Mouse (Mus musculus): ENCODE data around the gene Palm3. TPM values are rescaled to one million over a fixed set of nuclear protein-coding genes. Genes with fewer than 3 reads are reported as not detected.
"Not testable (repeated sequence)": the region's sequence is repeated elsewhere in the genome, so short reads cannot be mapped to it uniquely, and the experiment has no call there.

Gene Palm3
- total RNA-seq, 2 experiments from 2014 or later, result 0.19 to 0.20 TPM

GRCm38 (mm10) chr8:83996567-83997505, 24.4 kb upstream of the Palm3 start:
- intact Hi-C loops (cut with DNase I), result loop anchor here (2.0 to 5.0 kb wide), 2 partner anchors 24 to 40 kb away; partner anchors contain the start of genes Asf1b, Gm10644 and Prkaca
- peak; percentile 89 to 93 for DNase-seq

GRCm38 (mm10) chr8:83997511-83998141, 23.6 kb upstream of the Palm3 start, which contains the start of gene Samd1:
TSS of gene Samd1 (plus strand) at chr8:83997672.
- intact Hi-C loops (cut with DNase I), result loop anchor here (2.0 to 5.0 kb wide), 2 partner anchors 25 to 40 kb away; partner anchors contain the start of genes Asf1b, Gm10644 and Prkaca
- peak; percentile 56 to 66 for DNase-seq

- DNase-seq, result peak; percentile 57 to 68
- intact Hi-C loops (cut with DNase I), result loop anchor here (5.0 kb wide), 1 partner anchor 41 kb away; the partner anchor contains the start of genes Asf1b and Gm10644
Measured at GRCm38 (mm10) chr8:83998231-83999056, 22.8 kb upstream of the Palm3 start.

- intact Hi-C loops (cut with DNase I), result loop anchor here (5.0 kb wide), 1 partner anchor 42 kb away; the partner anchor contains the start of genes Asf1b and Gm10644
- no peak for DNase-seq
Measured at GRCm38 (mm10) chr8:83999057-83999705, 22.1 kb upstream of the Palm3 start.

- intact Hi-C loops (cut with DNase I), result loop anchor here (5.0 kb wide), 1 partner anchor 43 kb away; the partner anchor contains the start of genes Asf1b and Gm10644
Measured at GRCm38 (mm10) chr8:83999825-84000224, 21.4 kb upstream of the Palm3 start.

GRCm38 (mm10) chr8:84001281-84002000, 19.8 kb upstream of the Palm3 start, which contains the start of gene 1700067K01Rik:
TSS of gene 1700067K01Rik (plus strand) at chr8:84001502.
- no peak for DNase-seq

More at GRCm38 (mm10) chr8:83999825-84000224, 21.4 kb upstream of the Palm3 start:
- no peak for DNase-seq

GRCm38 (mm10) chr8:84002957-84003611, 18.2 kb upstream of the Palm3 start:
- intact Hi-C loops (cut with DNase I), result no loop called here
- no peak for DNase-seq

More at GRCm38 (mm10) chr8:84001281-84002000, 19.8 kb upstream of the Palm3 start, which contains the start of gene 1700067K01Rik:
- intact Hi-C loops (cut with DNase I), result no loop called here

GRCm38 (mm10) chr8:84003612-84004246, 17.5 kb upstream of the Palm3 start:
- DNase-seq, result no peak
- intact Hi-C loops (cut with DNase I), result no loop called here

- intact Hi-C loops (cut with DNase I), result loop anchor here (5.0 kb wide), 1 partner anchor 63 kb away; the partner anchor contains the start of genes Gm10643 and Rfx1
- peak; percentile 94 to 95 for DNase-seq
Measured at GRCm38 (mm10) chr8:84004533-84005201, 16.6 kb upstream of the Palm3 start.

- intact Hi-C loops (cut with DNase I), result loop anchor here (5.0 kb wide), 1 partner anchor 62 kb away; the partner anchor contains the start of genes Gm10643 and Rfx1
- DNase-seq, result not testable (repeated sequence)
Measured at GRCm38 (mm10) chr8:84005502-84005901, 15.8 kb upstream of the Palm3 start.

GRCm38 (mm10) chr8:84008362-84008761, 12.9 kb upstream of the Palm3 start:
- intact Hi-C loops (cut with DNase I), result loop anchor here (5.0 kb wide), 1 partner anchor 59 kb away; the partner anchor contains the start of genes Gm10643 and Rfx1
- no peak for DNase-seq

- peak; percentile 91 to 94 for DNase-seq
- intact Hi-C loops (cut with DNase I), result loop anchor here (5.0 kb wide), 2 partner anchors 57 to 347 kb away; partner anchors contain the start of genes Gm10643 and Rfx1
Measured at GRCm38 (mm10) chr8:84009876-84010275, 11.4 kb upstream of the Palm3 start.

- peak; percentile 83 to 86 for DNase-seq
- intact Hi-C loops (cut with DNase I), result loop anchor here (5.0 kb wide), 1 partner anchor 346 kb away; no protein-coding TSS in a partner anchor
Measured at GRCm38 (mm10) chr8:84010625-84011611, 10.4 kb upstream of the Palm3 start.

GRCm38 (mm10) chr8:84011705-84012498, 9.4 kb upstream of the Palm3 start, which contains the start of gene 2210011C24Rik:
TSS of gene 2210011C24Rik (minus strand) at chr8:84012171.
- DNase-seq, result peak in 1 of 2 experiments; percentile 38
- intact Hi-C loops (cut with DNase I), result loop anchor here (5.0 kb wide), 1 partner anchor 345 kb away; no protein-coding TSS in a partner anchor
